Mouse (Mus musculus) ES-CJ7 (cell line): ENCODE data around the gene Cabcoco1.

Experiments
- DNase-seq: peaks from one replicate; pipeline ENCODE4 v3.0.0; 2011; ENCODE audit warnings: low read depth, low spot score

Gene Cabcoco1

GRCm38 (mm10) chr10:68435754-68436153, 105.9 kb downstream of the Cabcoco1 start:
- DNase-seq: no peak

GRCm38 (mm10) chr10:68435001-68435560, 106.6 kb downstream of the Cabcoco1 start:
- DNase-seq: no peak

- no peak for DNase-seq
Observed at GRCm38 (mm10) chr10:68434045-68434639, 107.6 kb downstream of the Cabcoco1 start.

GRCm38 (mm10) chr10:68431346-68431745, 110.3 kb downstream of the Cabcoco1 start:
- no peak for DNase-seq

GRCm38 (mm10) chr10:68430929-68431328, 110.8 kb downstream of the Cabcoco1 start:
- DNase-seq: no peak

- DNase-seq: no peak
Observed at GRCm38 (mm10) chr10:68420393-68420920, 121.2 kb downstream of the Cabcoco1 start.

GRCm38 (mm10) chr10:68419893-68420292, 121.8 kb downstream of the Cabcoco1 start:
- no peak for DNase-seq

GRCm38 (mm10) chr10:68417074-68417790, 124.5 kb downstream of the Cabcoco1 start:
- DNase-seq: no peak

GRCm38 (mm10) chr10:68405936-68406335, 135.8 kb downstream of the Cabcoco1 start:
- no peak for DNase-seq

- no peak for DNase-seq
Observed at GRCm38 (mm10) chr10:68396786-68397185, 144.9 kb downstream of the Cabcoco1 start.

GRCm38 (mm10) chr10:68396083-68396482, 145.6 kb downstream of the Cabcoco1 start:
- no peak for DNase-seq

- no peak for DNase-seq
Observed at GRCm38 (mm10) chr10:68391640-68392039, 150.1 kb downstream of the Cabcoco1 start.

GRCm38 (mm10) chr10:68388802-68389201, 152.9 kb downstream of the Cabcoco1 start:
- no peak for DNase-seq

- no peak for DNase-seq
Observed at GRCm38 (mm10) chr10:68388138-68388537, 153.6 kb downstream of the Cabcoco1 start.
